Mouse (Mus musculus): ENCODE results near the gene D16Ertd472e. TPM values are rescaled to one million over a fixed set of nuclear protein-coding genes. Genes with fewer than 3 reads are reported as not detected.
A peak's percentile ranks its signal among the peaks of the same experiment; 100 is the strongest.
"Not testable (repeated sequence)": the region's sequence is repeated elsewhere in the genome, so short reads cannot be mapped to it uniquely, and the experiment has no call there.

The D16Ertd472e gene
- total and polyA plus RNA-seq, 2 experiments from 2014 or later: 5.1 to 8.4 TPM

GRCm38 (mm10) chr16:78511526-78511925 lies 65.0 kb downstream of the D16Ertd472e start:
- Histone ChIP-seq H3K4me2 (ENCODE audit: low read depth, low read length) (no peak overlapping the region), H3K27ac (ENCODE audit: low read depth) (no peak overlapping the region), H3K9me3 (replicated peaks; ENCODE audit: control insufficient read depth, low read length) (no peaks in the 10 kb centered on the region), H3K9ac (replicated peaks; ENCODE audit: low read depth, low read length) (no peak overlapping the region), H3K4me1 (ENCODE audit: control insufficient read depth, insufficient read depth) (no peaks in the 10 kb centered on the region), H3K36me3 (replicated peaks; ENCODE audit: control insufficient read depth, insufficient read depth, low read length) (no peaks in the 10 kb centered on the region), H3K27me3 (ENCODE audit: control insufficient read depth, insufficient read depth, low read length) (no peaks in the 10 kb centered on the region), H3K4me3 (ENCODE audit: low read depth, low read length) (no peak overlapping the region)
- 78% methylated on average over 8 of the region's 8 CpGs for WGBS
- DNase-seq (ENCODE audit: low spot score) (no peak), ATAC-seq (ENCODE audit: insufficient read depth, low read depth) (no peak)
- TF ChIP-seq CTCF (IDR thresholded peaks at IDR 0.05; ENCODE audit: low read depth): no peak
- TF ChIP-seq EP300 (IDR thresholded peaks at IDR 0.05; ENCODE audit: low read depth): no peak

DNA sequence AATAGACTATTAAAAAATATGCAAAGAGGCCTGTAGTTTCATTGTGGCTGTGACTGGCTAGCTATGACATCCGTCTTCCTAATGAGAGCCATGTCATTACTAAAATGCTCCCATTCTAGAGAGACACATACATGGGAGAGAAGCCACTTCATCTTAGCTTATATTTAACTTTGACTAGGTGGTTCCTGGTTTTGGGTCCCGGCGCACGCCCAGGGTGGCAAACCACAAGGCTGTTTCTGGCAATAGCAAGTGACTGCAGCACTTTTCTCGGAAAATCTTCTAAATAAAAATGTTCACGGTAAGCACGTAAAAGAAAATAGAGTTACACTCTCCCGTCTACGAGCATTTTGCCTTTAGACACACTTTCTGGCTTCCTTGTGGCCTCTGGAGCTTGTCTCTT lies 74.0 kb downstream of the D16Ertd472e start:
- Histone ChIP-seq H3K36me3 (replicated peaks; ENCODE audit: control insufficient read depth, insufficient read depth, low read length) (no peaks in the 10 kb centered on the region), H3K9ac (replicated peaks; ENCODE audit: low read depth, low read length) (no peak overlapping the region), H3K27ac (ENCODE audit: low read depth) (no peak overlapping the region), H3K9me3 (replicated peaks; ENCODE audit: control insufficient read depth, low read length) (no peaks in the 10 kb centered on the region), H3K27me3 (ENCODE audit: control insufficient read depth, insufficient read depth, low read length) (no peaks in the 10 kb centered on the region), H3K4me1 (ENCODE audit: control insufficient read depth, insufficient read depth) (no peaks in the 10 kb centered on the region), H3K4me2 (ENCODE audit: low read depth, low read length) (no peak overlapping the region), H3K4me3 (ENCODE audit: low read depth, low read length) (no peak overlapping the region)
- DNase-seq (ENCODE audit: low spot score) (no peak), ATAC-seq (ENCODE audit: insufficient read depth, low read depth) (no peak)
- WGBS: 88% methylated on average over 9 of the region's 9 CpGs
- TF ChIP-seq EP300 (IDR thresholded peaks at IDR 0.05; ENCODE audit: low read depth): no peak
- no peak for TF ChIP-seq CTCF (IDR thresholded peaks at IDR 0.05; ENCODE audit: low read depth)

DNA sequence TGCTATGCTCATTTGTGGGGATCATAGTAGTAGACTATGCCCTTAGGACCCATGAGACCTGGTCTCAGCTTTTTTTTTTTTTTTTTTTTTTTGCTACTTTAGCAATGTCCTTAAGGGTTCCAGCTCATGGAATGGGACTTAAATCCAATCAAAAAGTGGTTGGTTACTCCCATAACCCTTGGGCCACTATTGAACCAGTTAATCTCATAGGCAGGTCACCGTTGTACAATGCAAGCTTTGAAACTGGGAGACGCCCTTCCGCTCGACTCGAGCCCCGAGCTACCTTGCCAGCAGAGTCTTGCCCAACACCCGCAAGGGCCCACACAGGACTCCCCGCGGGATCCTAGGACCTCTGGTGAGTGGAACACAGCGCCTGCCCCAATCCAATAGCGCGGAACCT lies 83.8 kb downstream of the D16Ertd472e start:
- H3K9ac ChIP-seq (replicated peaks; ENCODE audit: low read depth, low read length); H3K27ac ChIP-seq (ENCODE audit: low read depth); H3K4me2 ChIP-seq (ENCODE audit: low read depth, low read length); H3K36me3 ChIP-seq (replicated peaks; ENCODE audit: control insufficient read depth, insufficient read depth, low read length); H3K4me3 ChIP-seq (ENCODE audit: low read depth, low read length); H3K9me3 ChIP-seq (replicated peaks; ENCODE audit: control insufficient read depth, low read length); H3K4me1 ChIP-seq (ENCODE audit: control insufficient read depth, insufficient read depth); DNase-seq (ENCODE audit: low spot score); ATAC-seq (ENCODE audit: insufficient read depth, low read depth); H3K27me3 ChIP-seq (ENCODE audit: control insufficient read depth, insufficient read depth, low read length): not testable (repeated sequence)
- WGBS: 97% methylated on average over 12 of the region's 12 CpGs

DNA sequence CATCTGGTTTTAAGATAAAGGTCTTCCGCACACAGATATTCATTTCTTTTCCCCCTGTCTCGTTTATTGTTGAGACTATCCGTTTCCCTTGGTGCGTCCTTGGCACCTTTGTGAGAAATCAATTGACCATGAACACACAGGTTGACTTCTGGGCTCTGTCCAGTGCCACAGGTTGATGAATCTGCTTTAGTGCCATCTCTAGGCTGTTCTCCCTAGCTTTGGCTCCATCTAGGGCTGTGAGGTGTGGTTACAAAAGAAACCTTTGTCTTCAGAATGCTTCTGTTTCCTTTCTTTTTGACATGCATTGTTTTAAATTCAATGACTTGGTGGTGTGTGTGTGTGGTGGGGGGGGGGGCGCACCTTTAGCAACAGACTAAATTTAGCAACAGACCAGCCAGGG lies 85.7 kb downstream of the D16Ertd472e start:
- no peaks in the 10 kb centered on the region; the same call in 1 of the 2 replicates for H3K4me1 ChIP-seq (ENCODE audit: control insufficient read depth, insufficient read depth)
- 66% methylated on average over 5 of the region's 5 CpGs for WGBS
- ATAC-seq (ENCODE audit: insufficient read depth, low read depth) (0 out of 2 replicates have a peak, but pooled peaks have one; percentile 17), DNase-seq (ENCODE audit: low spot score) (no peak)
- H3K9me3 ChIP-seq (replicated peaks; ENCODE audit: control insufficient read depth, low read length): no peaks in the 10 kb centered on the region
- no peak for TF ChIP-seq CTCF (IDR thresholded peaks at IDR 0.05; ENCODE audit: low read depth)
- no peak for TF ChIP-seq EP300 (IDR thresholded peaks at IDR 0.05; ENCODE audit: low read depth)
- peak overlapping the region; percentile 80 for H3K27ac ChIP-seq (ENCODE audit: low read depth)
- no peaks in the 10 kb centered on the region for H3K27me3 ChIP-seq (ENCODE audit: control insufficient read depth, insufficient read depth, low read length)
- H3K36me3 ChIP-seq (replicated peaks; ENCODE audit: control insufficient read depth, insufficient read depth, low read length): no peaks in the 10 kb centered on the region
- no peak overlapping the region for H3K4me3 ChIP-seq (ENCODE audit: low read depth, low read length)
- H3K9ac ChIP-seq (replicated peaks; ENCODE audit: low read depth, low read length): 0 out of 2 replicates have a peak overlapping the region, but pooled peaks have one; percentile 25
- H3K4me2 ChIP-seq (ENCODE audit: low read depth, low read length): peak overlapping the region; percentile 54

Other genes starting within 250 kb of the D16Ertd472e start
- gene Btg3, start 199.5 kb downstream of the D16Ertd472e start, total RNA-seq (2014; rRNA removed; ENCODE audit: low replicate concordance): 7.5 and 8.4 TPM in 2 replicates
- 45.9 and 61.4 TPM in 2 replicates for gene Btg3, start 199.5 kb downstream of the D16Ertd472e start, polyA plus RNA-seq (2015; fragmentation: Nextera tagmentation; extraction: Ambion mirVana)